Mouse (Mus musculus): Measurements from ENCODE around the gene Plekhg5. TPM values are rescaled to one million over a fixed set of nuclear protein-coding genes. Genes with fewer than 3 reads are reported as not detected.

Gene Plekhg5
- polyA plus RNA-seq, 1 experiment = 2.3 TPM

DNA sequence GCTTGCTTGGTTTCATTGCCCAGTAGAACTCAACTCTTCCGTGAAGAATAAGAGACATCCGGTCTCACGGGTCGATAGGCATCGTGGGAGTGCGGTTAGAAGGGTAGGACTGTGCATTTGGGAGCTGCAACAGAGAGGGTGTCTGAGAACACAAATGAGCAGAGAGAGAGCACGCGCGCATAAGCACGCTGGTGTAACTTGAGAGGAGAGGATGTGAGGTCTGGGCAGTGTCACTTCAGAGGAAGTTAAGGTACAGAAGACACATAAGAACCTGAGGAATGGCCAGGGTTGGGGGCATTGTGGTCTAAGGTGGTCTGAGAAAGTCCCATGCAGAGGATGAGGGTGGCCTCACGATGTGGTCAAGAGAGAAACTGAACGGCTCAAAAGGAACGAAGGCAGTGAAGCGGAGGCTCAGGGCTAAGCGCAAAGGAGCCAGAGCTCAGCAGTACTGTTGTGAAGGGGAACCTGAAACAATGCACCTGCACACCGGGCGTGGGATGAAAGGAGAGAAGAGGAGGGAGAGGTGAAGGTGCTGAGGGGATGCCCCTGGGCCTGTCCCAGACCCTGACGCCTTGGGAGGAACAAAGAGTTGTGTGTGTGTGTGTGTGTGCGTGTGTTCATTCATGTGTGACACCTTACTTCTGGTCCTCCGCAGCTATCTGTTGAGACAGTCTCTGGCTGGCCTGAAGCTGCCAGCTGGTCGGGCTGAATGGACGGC is 30.2 kb upstream of the Plekhg5 start:
- Histone ChIP-seq H3K4me1 (ENCODE audit: control insufficient read depth, insufficient read depth, insufficient read length, low read length) (peaks cover 8% of the 10 kb centered on the region), H3K27ac (replicated peaks; ENCODE audit: low read depth, low read length) (no peak overlapping the region), H3K4me3 (ENCODE audit: insufficient read depth, low read depth, low read length) (no peak overlapping the region)

DNA sequence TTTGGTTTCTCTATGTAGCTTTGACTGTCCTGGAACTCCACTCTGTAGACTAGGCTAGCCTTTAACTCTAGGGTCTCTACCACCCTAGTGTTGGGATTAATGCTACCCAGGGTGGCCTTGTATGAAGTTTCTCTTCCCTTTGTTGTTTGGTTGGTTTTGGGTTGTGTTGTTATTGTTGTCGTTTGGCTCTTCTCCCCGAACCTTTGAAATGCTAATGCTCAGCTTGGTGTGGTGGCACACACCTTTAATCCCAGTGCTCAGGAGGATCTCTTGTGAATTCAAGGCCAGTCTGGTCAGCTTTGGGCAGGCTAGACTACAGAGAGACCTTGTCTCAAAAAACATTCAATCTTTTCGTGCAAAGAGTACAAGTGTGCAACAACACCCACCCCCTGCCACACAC is 29.1 kb upstream of the Plekhg5 start:
- Histone ChIP-seq H3K4me3 (ENCODE audit: insufficient read depth, low read depth, low read length) (no peak overlapping the region), H3K27ac (replicated peaks; ENCODE audit: low read depth, low read length) (no peak overlapping the region), H3K4me1 (ENCODE audit: control insufficient read depth, insufficient read depth, insufficient read length, low read length) (peaks cover 8% of the 10 kb centered on the region)

DNA sequence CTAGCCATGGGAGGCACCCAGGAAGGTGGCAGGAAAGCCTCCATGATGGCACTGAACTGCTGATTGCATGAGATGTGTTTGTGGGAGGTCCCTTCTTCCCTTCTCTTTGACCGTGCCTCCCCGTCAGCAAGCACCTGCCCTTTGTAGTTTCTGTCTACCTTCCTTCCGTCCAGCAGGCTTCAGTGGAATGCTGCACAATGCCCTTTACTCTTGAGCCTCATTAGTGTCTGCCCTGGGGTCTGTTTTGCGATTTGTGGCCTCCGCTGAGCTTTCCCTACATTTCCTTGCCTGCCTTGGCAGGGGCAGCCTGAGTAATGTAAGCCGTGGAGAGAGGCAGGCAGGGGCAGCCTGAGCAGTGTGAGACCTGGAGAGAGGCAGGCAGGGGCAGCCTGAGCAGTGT is 27.7 kb upstream of the Plekhg5 start:
- H3K27ac ChIP-seq (replicated peaks; ENCODE audit: low read depth, low read length) = no peak overlapping the region
- peaks cover 8% of the 10 kb centered on the region for H3K4me1 ChIP-seq (ENCODE audit: control insufficient read depth, insufficient read depth, insufficient read length, low read length)

DNA sequence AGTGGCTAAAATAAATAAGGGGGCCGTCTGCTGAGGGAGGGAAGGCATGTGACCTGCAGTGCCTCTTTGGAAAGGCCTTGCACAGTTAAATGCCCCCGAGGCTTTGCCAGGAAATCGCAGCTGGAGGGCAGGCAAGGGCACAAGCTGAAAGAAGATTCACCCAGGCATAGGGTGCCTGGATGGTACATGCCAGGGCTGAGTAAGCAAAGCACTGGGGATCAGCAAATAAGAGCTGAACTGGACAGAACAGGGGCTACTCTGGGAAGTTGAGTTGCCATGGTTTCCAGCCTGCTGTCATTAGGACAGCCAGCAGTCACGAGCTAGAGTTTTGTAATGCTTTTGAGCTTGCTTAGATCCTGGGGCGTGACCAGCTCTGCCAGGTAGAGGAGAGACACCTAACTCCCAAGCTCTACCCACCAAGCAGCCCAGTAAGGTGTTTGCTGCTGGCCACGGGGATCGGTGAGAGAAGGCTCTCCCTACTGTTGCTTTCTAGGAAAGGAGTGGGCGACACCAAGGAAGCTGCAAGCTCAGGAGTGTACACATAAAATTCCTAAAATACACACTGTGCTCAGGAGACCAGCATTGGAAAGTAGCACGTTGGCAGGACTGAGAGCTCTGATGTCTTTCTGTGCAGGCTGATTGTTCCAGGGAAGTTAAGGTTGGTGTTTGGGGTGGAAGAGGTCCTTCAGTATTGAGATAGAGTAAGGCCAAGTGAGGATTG is 9.7 kb upstream of the Plekhg5 start:
- H3K4me3 ChIP-seq (ENCODE audit: insufficient read depth, low read depth, low read length) = no peak overlapping the region
- no peak overlapping the region for H3K27ac ChIP-seq (replicated peaks; ENCODE audit: low read depth, low read length)
- no peaks in the 10 kb centered on the region; the same call in 1 of the 2 replicates for H3K4me1 ChIP-seq (ENCODE audit: control insufficient read depth, insufficient read depth, insufficient read length, low read length)

More for the DNA sequence above, 27.7 kb upstream of the Plekhg5 start:
- no peak overlapping the region for H3K4me3 ChIP-seq (ENCODE audit: insufficient read depth, low read depth, low read length)

DNA sequence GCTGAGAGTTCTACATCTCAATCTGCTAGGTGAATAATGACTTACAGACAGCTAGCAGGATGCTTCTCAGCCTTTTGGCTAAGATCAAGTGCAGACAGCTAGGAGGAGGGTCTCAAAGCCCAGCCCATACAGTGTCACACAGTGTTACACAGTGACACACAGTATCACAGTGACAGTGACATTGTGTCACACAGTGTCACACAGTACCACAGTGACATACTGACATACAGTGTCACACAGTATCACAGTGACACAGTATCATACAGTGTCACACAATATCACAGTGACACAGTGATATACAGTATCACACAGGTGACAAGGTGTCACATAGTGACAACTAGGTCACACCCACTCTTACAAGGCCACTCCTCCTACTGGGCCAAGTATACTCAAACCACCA is 5.0 kb upstream of the Plekhg5 start:
- Histone ChIP-seq H3K4me1 (ENCODE audit: control insufficient read depth, insufficient read depth, insufficient read length, low read length) (peaks cover 4% of the 10 kb centered on the region; the same call in 1 of the 2 replicates), H3K27ac (replicated peaks; ENCODE audit: low read depth, low read length) (no peak overlapping the region), H3K4me3 (ENCODE audit: insufficient read depth, low read depth, low read length) (no peak overlapping the region)

DNA sequence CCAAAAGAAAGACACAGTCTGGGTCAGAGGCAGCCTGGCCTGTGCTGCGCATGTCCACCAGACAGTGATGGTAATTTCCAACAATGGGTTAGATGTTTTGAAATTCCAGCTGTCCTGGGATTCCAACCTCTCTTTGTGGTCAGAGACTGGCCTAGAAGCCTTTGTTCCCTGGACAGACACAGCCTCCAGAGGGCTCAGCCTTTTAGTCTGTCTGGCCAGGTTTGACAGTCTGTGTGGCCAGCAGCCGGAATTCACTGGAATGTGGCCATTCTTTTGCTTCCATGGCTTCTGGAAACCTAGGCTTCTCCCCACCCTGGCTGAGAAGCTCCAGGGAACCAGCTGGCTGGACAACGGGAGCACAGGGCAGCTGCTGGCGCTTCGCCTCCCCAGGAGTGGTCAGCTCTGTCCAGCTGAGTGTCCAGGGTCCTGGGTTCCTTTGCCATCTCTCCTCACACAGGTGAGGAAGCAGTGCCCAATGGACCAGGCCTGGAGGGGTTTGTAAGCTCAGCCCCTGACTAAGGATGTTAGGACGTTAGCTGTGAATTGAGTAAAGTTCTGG is 4.1 kb upstream of the Plekhg5 start:
- Histone ChIP-seq H3K27ac (replicated peaks; ENCODE audit: low read depth, low read length) (no peak overlapping the region), H3K4me1 (ENCODE audit: control insufficient read depth, insufficient read depth, insufficient read length, low read length) (peaks cover 8% of the 10 kb centered on the region; the same call in 1 of the 2 replicates), H3K4me3 (ENCODE audit: insufficient read depth, low read depth, low read length) (no peak overlapping the region)

DNA sequence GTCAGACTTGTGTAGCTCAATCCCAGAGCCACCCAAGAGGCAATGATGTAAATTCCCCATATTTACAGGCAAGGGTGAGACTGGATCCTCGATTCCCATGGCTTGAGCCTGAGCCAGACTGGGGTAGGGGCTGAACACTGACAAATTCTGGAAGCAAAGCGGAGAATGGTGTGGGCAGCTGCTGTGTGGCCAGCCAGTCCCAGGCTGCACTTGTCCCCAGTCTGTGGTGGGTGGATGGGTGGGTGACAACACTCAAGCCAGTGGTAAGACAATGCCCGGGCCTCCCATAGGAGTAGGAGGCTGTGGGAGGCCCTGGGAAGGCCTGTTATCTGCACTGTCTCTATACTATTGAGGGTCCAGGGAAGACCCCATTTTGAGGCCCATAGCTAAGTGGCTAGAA is 3.1 kb upstream of the Plekhg5 start:
- H3K27ac ChIP-seq (replicated peaks; ENCODE audit: low read depth, low read length) = no peak overlapping the region
- H3K4me3 ChIP-seq (ENCODE audit: insufficient read depth, low read depth, low read length) = no peak overlapping the region
- peaks cover 8% of the 10 kb centered on the region; the same call in 1 of the 2 replicates for H3K4me1 ChIP-seq (ENCODE audit: control insufficient read depth, insufficient read depth, insufficient read length, low read length)

DNA sequence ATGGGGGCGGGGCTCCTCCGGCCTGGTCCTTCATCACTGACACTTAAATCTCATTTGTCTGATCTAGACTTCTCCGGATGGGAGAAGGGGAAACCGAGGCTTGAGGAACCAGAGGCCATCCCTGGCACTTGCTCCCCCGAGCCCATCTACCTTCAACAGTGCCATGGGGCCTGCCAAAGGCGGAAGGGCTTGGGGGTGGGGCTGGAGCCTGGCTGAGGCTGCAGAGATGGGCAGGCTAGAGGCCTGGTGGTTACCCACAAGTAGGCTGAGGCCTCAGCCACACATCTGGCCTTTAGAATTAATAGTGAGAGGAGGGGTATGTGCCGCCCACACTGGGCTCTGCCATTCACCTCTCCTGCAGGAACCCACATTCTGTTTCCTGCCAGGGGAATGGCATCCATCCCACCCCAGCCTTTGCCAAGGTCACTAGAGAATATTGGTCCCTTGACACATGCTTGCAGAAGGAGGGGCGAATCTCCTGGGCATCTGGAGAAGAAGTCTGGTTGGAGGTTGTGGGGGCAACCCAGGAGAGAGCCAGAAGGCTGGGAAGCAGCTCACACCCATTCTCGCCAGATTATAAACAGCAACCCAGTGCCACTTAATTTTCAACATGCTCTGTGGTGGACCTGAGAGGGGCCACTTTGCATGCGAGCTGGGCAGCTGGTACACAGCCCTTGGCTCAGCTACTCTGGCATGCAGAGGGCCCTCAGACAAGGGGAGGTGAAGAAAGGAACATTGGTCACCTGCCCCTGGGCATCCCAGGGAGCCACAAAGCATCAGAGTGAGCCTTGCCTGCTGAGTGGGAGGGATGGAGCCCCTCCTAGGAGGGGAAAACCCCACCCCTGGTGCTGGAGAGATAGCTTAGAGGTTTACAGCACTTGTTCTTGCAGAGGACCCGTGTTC is 1.6 kb upstream of the Plekhg5 start:
- Histone ChIP-seq H3K4me1 (ENCODE audit: control insufficient read depth, insufficient read depth, insufficient read length, low read length) (peaks cover 8% of the 10 kb centered on the region; the same call in 1 of the 2 replicates), H3K27ac (replicated peaks; ENCODE audit: low read depth, low read length) (no peak overlapping the region), H3K4me3 (ENCODE audit: insufficient read depth, low read depth, low read length) (no peak overlapping the region)

DNA sequence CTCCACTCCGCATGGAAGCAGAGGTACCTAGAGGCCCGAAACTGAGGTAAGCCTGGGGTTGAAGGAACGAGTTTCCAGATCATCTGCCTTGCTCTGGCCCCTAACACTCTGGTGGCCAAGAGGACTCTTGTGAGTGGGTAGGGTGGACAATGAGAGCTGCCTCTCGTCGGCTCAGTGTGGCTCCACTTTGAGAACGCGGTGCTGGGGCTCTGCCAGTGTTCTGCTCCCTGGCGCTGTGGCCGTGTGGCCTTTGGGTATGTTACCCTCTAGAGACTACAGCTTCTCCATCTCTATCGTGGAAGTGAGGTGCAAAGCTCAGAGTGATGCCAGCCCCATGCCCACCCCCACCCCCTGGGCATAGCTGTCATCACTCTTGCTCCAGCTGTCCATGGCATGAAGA is 357 bp downstream of the Plekhg5 start:
- H3K4me3 ChIP-seq (ENCODE audit: insufficient read depth, low read depth, low read length) = no peak overlapping the region
- H3K4me1 ChIP-seq (ENCODE audit: control insufficient read depth, insufficient read depth, insufficient read length, low read length) = peaks cover 8% of the 10 kb centered on the region; the same call in 1 of the 2 replicates
- H3K27ac ChIP-seq (replicated peaks; ENCODE audit: low read depth, low read length) = peak overlapping the region; percentile 24; the same call in 1 of the 2 replicates

DNA sequence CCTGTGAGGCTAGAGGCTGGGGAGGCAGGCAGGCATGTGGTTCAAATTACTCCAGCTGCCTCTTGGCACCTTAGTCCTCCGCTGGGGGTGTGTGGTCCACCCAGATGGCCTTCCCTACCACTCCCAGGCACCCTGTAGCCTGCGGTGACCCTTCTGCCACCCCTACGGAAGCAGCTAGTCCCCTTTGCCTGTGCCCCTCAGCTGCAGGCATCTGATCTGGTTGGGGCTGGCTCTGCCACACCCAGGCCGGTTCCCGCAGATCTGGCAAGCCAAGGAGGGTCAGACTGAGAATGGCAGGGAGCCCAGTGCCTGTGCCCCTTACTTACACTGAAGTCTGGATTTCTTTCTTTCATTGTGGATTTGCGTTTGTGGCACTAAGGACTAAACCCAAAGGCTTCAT is 1.4 kb downstream of the Plekhg5 start:
- Histone ChIP-seq H3K27ac (replicated peaks; ENCODE audit: low read depth, low read length) (no peak overlapping the region; the same call in none of the 2 replicates), H3K4me1 (ENCODE audit: control insufficient read depth, insufficient read depth, insufficient read length, low read length) (peaks cover 8% of the 10 kb centered on the region; the same call in 1 of the 2 replicates), H3K4me3 (ENCODE audit: insufficient read depth, low read depth, low read length) (0 out of 2 replicates have a peak overlapping the region, but pooled peaks have one; percentile 15)

DNA sequence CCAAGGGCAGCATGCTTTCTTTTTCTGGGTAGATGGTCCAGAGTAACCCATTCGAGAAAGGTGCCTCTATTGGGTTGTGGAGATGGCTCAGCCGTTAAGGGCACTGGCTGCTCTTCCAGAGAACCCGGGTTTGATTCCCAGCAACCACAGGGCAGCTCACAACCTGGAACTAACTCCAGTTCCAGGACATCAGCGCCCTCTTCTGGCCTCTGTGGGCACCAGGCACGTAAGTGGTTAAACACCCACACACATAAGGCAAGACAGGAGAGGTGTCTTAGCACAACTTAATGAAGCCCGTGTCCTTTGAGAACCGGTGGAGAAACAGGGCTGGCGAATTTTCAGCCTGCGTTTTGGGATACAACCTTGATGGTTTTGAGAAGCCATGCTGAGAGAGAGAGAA is 2.2 kb downstream of the Plekhg5 start:
- no peak overlapping the region for H3K27ac ChIP-seq (replicated peaks; ENCODE audit: low read depth, low read length)
- H3K4me1 ChIP-seq (ENCODE audit: control insufficient read depth, insufficient read depth, insufficient read length, low read length) = peaks cover 8% of the 10 kb centered on the region; the same call in 1 of the 2 replicates

DNA sequence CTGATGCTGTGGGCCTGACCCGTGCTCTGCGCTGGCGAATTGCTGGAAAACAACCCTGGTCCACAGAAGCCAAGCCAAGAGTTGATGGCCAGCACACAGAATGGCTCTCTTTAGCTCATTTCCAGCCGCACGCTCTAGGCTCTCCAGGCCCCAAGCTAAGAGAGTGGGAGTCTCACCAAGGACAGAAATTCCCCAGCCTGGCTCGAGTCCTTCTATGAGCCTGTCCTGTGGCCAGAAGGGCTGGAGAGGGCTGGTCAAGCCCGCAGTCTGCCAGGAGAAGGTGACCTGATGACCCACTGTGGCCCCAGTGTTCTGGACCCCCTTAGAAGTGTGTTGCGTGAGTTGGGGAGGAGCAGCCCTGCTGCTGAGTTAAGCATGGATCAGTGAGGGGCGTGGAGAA is 4.9 kb downstream of the Plekhg5 start:
- H3K27ac ChIP-seq (replicated peaks; ENCODE audit: low read depth, low read length) = peak overlapping the region; percentile 39; the same call in 1 of the 2 replicates
- H3K4me1 ChIP-seq (ENCODE audit: control insufficient read depth, insufficient read depth, insufficient read length, low read length) = 0 out of 2 replicates have a peak, but pooled peaks cover 4% of the 10 kb centered on the region
- H3K4me3 ChIP-seq (ENCODE audit: insufficient read depth, low read depth, low read length) = no peak overlapping the region

More for the DNA sequence above, 2.2 kb downstream of the Plekhg5 start:
- H3K4me3 ChIP-seq (ENCODE audit: insufficient read depth, low read depth, low read length) = no peak overlapping the region

DNA sequence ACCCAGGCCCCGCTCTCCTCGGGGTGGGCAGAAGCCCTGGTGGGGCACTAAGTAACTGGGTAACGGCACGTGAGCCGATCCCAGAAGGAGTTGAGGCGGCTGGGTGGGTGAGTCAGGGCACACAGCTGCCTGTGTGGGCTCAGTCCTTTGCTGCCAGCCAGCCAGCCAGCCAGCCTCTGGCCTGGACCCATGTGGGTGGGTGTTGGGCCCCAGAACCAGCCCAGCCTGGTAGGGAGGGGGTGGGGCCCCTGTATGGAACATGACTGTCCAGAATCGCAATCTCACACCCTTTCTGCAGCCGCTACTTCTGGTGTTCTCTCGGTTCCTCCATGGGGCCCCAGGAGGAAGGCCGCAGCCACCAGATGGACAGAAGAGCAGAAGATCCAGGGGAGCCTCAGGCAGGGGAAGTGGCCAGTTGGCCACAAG is 5.8 kb downstream of the Plekhg5 start:
- Histone ChIP-seq H3K4me1 (ENCODE audit: control insufficient read depth, insufficient read depth, insufficient read length, low read length) (no peaks in the 10 kb centered on the region), H3K27ac (replicated peaks; ENCODE audit: low read depth, low read length) (peak overlapping the region; percentile 39; the same call in 1 of the 2 replicates), H3K4me3 (ENCODE audit: insufficient read depth, low read depth, low read length) (no peak overlapping the region)

DNA sequence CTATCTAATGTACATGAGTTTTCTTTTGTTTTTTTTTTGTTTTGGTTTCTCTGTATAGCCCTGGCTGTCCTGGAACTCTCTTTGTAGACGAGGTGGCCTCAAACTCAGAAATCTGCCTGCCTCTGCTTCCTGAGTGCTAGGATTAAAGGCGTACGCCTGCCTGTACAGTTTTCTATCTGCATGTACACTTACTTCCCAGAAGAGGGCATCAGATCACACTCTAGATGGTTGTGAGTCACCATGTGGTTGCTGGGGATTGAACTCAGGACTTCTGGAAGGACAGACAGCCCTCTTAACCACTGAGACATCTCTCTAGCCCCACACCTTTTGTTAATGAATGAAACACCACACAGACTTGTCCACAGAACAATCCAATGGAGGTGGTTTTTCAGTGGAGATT is 7.0 kb downstream of the Plekhg5 start:
- Histone ChIP-seq H3K4me3 (ENCODE audit: insufficient read depth, low read depth, low read length) (no peak overlapping the region), H3K4me1 (ENCODE audit: control insufficient read depth, insufficient read depth, insufficient read length, low read length) (no peaks in the 10 kb centered on the region; the same call in 1 of the 2 replicates), H3K27ac (replicated peaks; ENCODE audit: low read depth, low read length) (no peak overlapping the region)
